Mouse (Mus musculus): ENCODE measurements around the gene Kansl1.

DNA sequence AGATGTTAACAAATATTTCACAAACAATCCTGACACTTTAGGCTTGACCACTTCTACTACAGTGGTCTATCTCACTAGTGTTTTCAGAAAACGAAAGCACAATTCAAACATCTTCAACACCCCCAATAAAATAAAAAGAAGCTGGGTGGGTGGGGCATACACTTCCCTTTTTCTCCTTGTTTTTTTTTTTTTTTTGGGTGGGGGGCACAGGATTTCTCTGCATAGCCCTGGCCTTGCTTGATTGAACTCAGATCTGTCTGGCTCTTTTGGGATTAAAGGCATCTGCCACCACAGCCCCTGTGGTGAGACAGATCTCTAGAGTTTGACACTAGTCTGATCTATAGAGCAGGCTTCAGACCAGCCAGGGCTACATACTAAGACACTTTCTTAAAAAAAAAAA lies 106.0 kb downstream of the Kansl1 start:
- no peak for TF ChIP-seq POLR2A (IDR thresholded peaks at IDR 0.05; ENCODE audit: borderline replicate concordance, extremely low read depth, insufficient read depth, insufficient read length, poor library complexity, severe bottlenecking)
- no peak for TF ChIP-seq CTCF (IDR thresholded peaks at IDR 0.05; ENCODE audit: borderline replicate concordance, extremely low read depth, insufficient read depth, insufficient read length)

Measured in brain, embryonic 14.5 days (tissue).